In the genomic region with DNA sequence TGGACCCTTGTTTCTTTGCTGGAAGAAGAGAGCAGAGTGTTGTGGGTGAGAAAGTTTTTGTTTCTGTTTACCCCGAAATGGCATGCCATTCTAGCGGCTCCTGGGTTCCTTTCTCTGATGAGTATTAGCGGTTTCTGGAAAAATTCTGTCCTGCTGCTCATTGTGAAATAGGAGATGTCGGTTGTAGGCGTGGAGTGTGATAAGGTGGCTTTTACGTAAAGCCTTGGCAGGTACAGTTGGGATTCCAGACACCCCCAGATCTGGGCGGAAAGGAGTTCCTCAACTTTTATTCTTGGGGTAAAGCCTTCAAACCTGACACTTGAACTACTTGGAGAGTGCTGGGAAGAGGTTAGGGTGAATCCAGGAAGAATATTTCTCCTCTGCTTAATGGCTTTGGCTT, we compare ENCODE assay signal across 8 mouse cellular contexts. TPM values are rescaled to one million over a fixed set of nuclear protein-coding genes. Genes with fewer than 3 reads are reported as not detected.
DNase-seq lines count a peak whose midpoint lies in the region; ATAC-seq and TF ChIP-seq lines count a peak whose summit lies in the region.

No protein-coding gene starts in this region.

- no peaks in the 10 kb centered on the region; the same call in none of the 2 replicates for H3K4me1 ChIP-seq in heart, adult 2 months (ENCODE audit: control insufficient read depth, insufficient read depth, low read length)
- no peaks in the 10 kb centered on the region; the same call in 1 of the 2 replicates for H3K4me1 ChIP-seq in hindbrain, embryonic 11.5 days (replicated peaks; ENCODE audit: control insufficient read depth, insufficient read depth, low read length)

- H3K9me3 ChIP-seq in hindbrain, embryonic 11.5 days (ENCODE audit: control insufficient read depth, low read length): no peaks in the 10 kb centered on the region

- H3K9ac ChIP-seq in heart, adult 2 months (ENCODE audit: low read depth, low read length): peak overlapping the region; percentile 48
- H3K9ac ChIP-seq in hindbrain, embryonic 11.5 days (ENCODE audit: low read depth, low read length): peak overlapping the region; percentile 64

- no peak for ATAC-seq in hindbrain, embryonic 11.5 days (ENCODE audit: low FRiP score)
- peak; percentile 7; the same call in 1 of the 2 replicates for ATAC-seq in megakaryocyte progenitor cell, adult 5-6 weeks (replicated peaks; ENCODE audit: poor library complexity)
- ATAC-seq in activated CD4-positive, CD25-positive, alpha-beta regulatory T cell, adult 4 months: no peak

- H3K79me2 ChIP-seq in heart, adult 2 months (replicated peaks; ENCODE audit: control insufficient read depth, insufficient read depth, low read length): no peaks in the 10 kb centered on the region

- H3K4me2 ChIP-seq in hindbrain, embryonic 11.5 days (replicated peaks; ENCODE audit: low read depth, low read length): peak overlapping the region; percentile 97

- no peak for TF ChIP-seq EP300 in heart, adult 2 months (IDR thresholded peaks at IDR 0.05; ENCODE audit: insufficient read depth, low read depth, low read length)

- no peak for TF ChIP-seq CTCF in heart, adult 2 months (IDR thresholded peaks at IDR 0.05)

- DNase-seq in heart, adult 2 months: peak in 1 of 2 experiments; percentile 8
- DNase-seq in heart, adult 8-10 months (ENCODE audit: low spot score): no peak
- DNase-seq in Muller cell, postnatal 12 days (ENCODE audit: inconsistent ontology term): peak; percentile 28
- DNase-seq in hindbrain, embryonic 11.5 days (ENCODE audit: low spot score): no peak
- DNase-seq in cerebellum, postnatal 36 days: no peak
- no peak for DNase-seq in cerebellum, adult 18-20 months

- intact Hi-C loops in heart, adult 2 months (cut with DNase I): loop anchor here (5.0 to 10.0 kb wide), 3 partner anchors 57 to 220 kb away; no protein-coding TSS in a partner anchor

- WGBS in heart, adult 2 months: 13% methylated on average over 7 of the region's 7 CpGs
- WGBS in hindbrain, embryonic 11.5 days: 12% methylated on average over 7 of the region's 7 CpGs

- H3K36me3 ChIP-seq in heart, adult 2 months (ENCODE audit: control insufficient read depth, insufficient read depth, low read length): no peaks in the 10 kb centered on the region
- no peaks in the 10 kb centered on the region for H3K36me3 ChIP-seq in hindbrain, embryonic 11.5 days (ENCODE audit: control insufficient read depth, insufficient read depth, low read length)

- H3K27ac ChIP-seq in heart, adult 2 months: peak overlapping the region; percentile 69
- 0 out of 2 replicates have a peak overlapping the region, but pooled peaks have one; percentile 51 for H3K27ac ChIP-seq in hindbrain, embryonic 11.5 days (ENCODE audit: low read depth, low read length)

- no peaks in the 10 kb centered on the region for H3K27me3 ChIP-seq in heart, adult 2 months (ENCODE audit: control insufficient read depth, insufficient read depth, low read length)
- H3K27me3 ChIP-seq in hindbrain, embryonic 11.5 days (ENCODE audit: control insufficient read depth, insufficient read depth, low read length): peaks cover 2% of the 10 kb centered on the region

- H3K4me3 ChIP-seq in heart, adult 2 months: peak overlapping the region; percentile 62
- peak overlapping the region; percentile 61 for H3K4me3 ChIP-seq in hindbrain, embryonic 11.5 days (ENCODE audit: low read depth, low read length)

- TF ChIP-seq POLR2A in heart, adult 2 months (IDR thresholded peaks at IDR 0.05; ENCODE audit: insufficient read depth, low read depth, low read length): no peak

RNA-seq across cellular contexts. Expression of gene Cacnb2, which starts 2.3 kb away (rescaled TPM):
- 10 to 100 TPM; 72.2 to 77.9 TPM for total RNA-seq in heart, adult 2 months (2021)
- 32.7 and 51.4 TPM in 2 replicates for polyA plus RNA-seq in heart, adult 2 months (2012; rRNA removed)
- 100 to 1,000 TPM in 1 of 4 experiments, 10 to 100 TPM in 3; 70.5 to 105 (median 82.0) TPM for total RNA-seq in heart, adult 8-10 months (2022)
- 1.4 and 2.8 TPM in 2 replicates for polyA plus RNA-seq in hindbrain, embryonic 11.5 days (2014; fragmentation: Nextera tagmentation; extraction: Ambion mirVana)
- 5.5 and 6.2 TPM in 2 replicates for total RNA-seq in megakaryocyte progenitor cell, adult 5-6 weeks (2015)
- total RNA-seq in megakaryocyte progenitor cell, adult 5-6 weeks (2017): 2.7 and 7.1 TPM in 2 replicates
- under 1 TPM in 1 of 2 experiments, not detected in 1; 0.15 TPM for polyA plus RNA-seq in activated CD4-positive, CD25-positive, alpha-beta regulatory T cell, adult 4 months (2017; shearing (Covaris generic))

Comparison
In these comparisons a context has a peak if more than half of its experiments do, and no peak if none do; other contexts are left out.
1. RNA of gene Cacnb2, which starts 2.3 kb away (total RNA-seq): 70.5 to 105 TPM in heart, adult 8-10 months and 72.2 to 77.9 TPM in heart, adult 2 months; 2.7 to 7.1 TPM in megakaryocyte progenitor cell, adult 5-6 weeks; every median in the first group is over 4 times any median in the second.